Mouse (Mus musculus) embryonic facial prominence, embryonic 11.5 days (tissue): ENCODE results near the gene Ehd4. TPM values are rescaled to one million over a fixed set of nuclear protein-coding genes. Genes with fewer than 3 reads are reported as not detected.

Experiments
- ATAC-seq: fragments of 200-750 bp; cut with Nextera tagmentation; replicated peaks from 2 replicates; pipeline ENCODE4 v1.8.0; 2017; ENCODE audit warnings: low read depth; ENCODE audit not compliant: insufficient number of reproducible peaks, low FRiP score, low TSS enrichment
- DNase-seq: peaks from one replicate; pipeline ENCODE4 v3.0.0-alpha.2; 2015; ENCODE audit warnings: low spot score
- H3K27ac ChIP-seq: fragments of 300-500 bp; sonication (generic); replicated peaks from 2 replicates; pipeline ENCODE4 v1.5.1; 2014; ENCODE audit warnings: mild to moderate bottlenecking, low read depth, low read length, control low read depth
- H3K27me3 ChIP-seq: fragments of 300-500 bp; sonication (generic); 2 replicates; pipeline ENCODE4 v1.6.1; 2014; ENCODE audit warnings: mild to moderate bottlenecking, low read length, moderate library complexity, mixed read lengths; ENCODE audit not compliant: control insufficient read depth, insufficient read depth
- H3K36me3 ChIP-seq: fragments of 300-500 bp; sonication (generic); replicated peaks from 2 replicates; pipeline ENCODE4 v1.6.1; 2014; ENCODE audit warnings: low read depth, mild to moderate bottlenecking, low read length, moderate library complexity, mixed read lengths; ENCODE audit not compliant: control insufficient read depth, insufficient read depth
- H3K4me1 ChIP-seq: fragments of 300-500 bp; sonication (generic); 2 replicates; pipeline ENCODE4 v1.6.1; 2014; ENCODE audit warnings: low read length, mixed read lengths; ENCODE audit not compliant: control insufficient read depth, insufficient read depth
- H3K4me2 ChIP-seq: fragments of 300-500 bp; sonication (generic); 2 replicates; pipeline ENCODE4 v1.6.1; 2014; ENCODE audit warnings: low read depth, mild to moderate bottlenecking, control low read depth, low read length, moderate library complexity
- H3K4me3 ChIP-seq: fragments of 300-500 bp; sonication (generic); 2 replicates; pipeline ENCODE4 v1.5.1; 2014; ENCODE audit warnings: low read depth, low read length, control low read depth
- H3K9ac ChIP-seq: fragments of 300-500 bp; sonication (generic); replicated peaks from 2 replicates; pipeline ENCODE4 v1.6.1; 2014; ENCODE audit warnings: mild to moderate bottlenecking, control low read depth, low read length
- H3K9me3 ChIP-seq: fragments of 300-500 bp; sonication (generic); replicated peaks from 2 replicates; pipeline ENCODE4 v1.6.1; 2016; ENCODE audit warnings: mild to moderate bottlenecking, low read length, inconsistent platforms, mixed read lengths; ENCODE audit not compliant: control insufficient read depth
- WGBS: fragments of 180-500 bp; shearing (Covaris S2); extraction: QIAGEN DNeasy Blood & Tissue Kit; methylation state at CpG from one replicate; pipeline ENCODE4 v1.1.7; 2014; 5-methylcytosine and 5-hydroxymethylcytosine counted together
- polyA plus RNA-seq: library from polyadenylated mRNA; unstranded; fragments of >200 nt; fragmentation: Nextera tagmentation; extraction: Ambion mirVana; gene quantifications from 2 replicates; pipeline ENCODE4 v1.2.1, GENCODE M21; 2014

Gene Ehd4
- polyA plus RNA-seq, 1 experiment from 2014 or later = 11.9 TPM

GRCm38 (mm10) chr2:120086038-120086437, 68.4 kb downstream of the Ehd4 start:
- no peaks in the 10 kb centered on the region for H3K9me3 ChIP-seq
- H3K27me3 ChIP-seq = no peaks in the 10 kb centered on the region
- H3K4me2 ChIP-seq = no peak overlapping the region
- 93% methylated on average over 3 of the region's 3 CpGs for WGBS
- H3K9ac ChIP-seq = no peak overlapping the region
- DNase-seq (no peak), ATAC-seq (no peak)
- H3K4me1 ChIP-seq = no peaks in the 10 kb centered on the region
- H3K36me3 ChIP-seq = no peaks in the 10 kb centered on the region
- no peak overlapping the region for H3K4me3 ChIP-seq
- no peak overlapping the region for H3K27ac ChIP-seq

GRCm38 (mm10) chr2:120084593-120085361, 69.6 kb downstream of the Ehd4 start:
- Histone ChIP-seq H3K27ac (no peak overlapping the region), H3K36me3 (no peaks in the 10 kb centered on the region), H3K9ac (no peak overlapping the region), H3K27me3 (no peaks in the 10 kb centered on the region), H3K9me3 (no peaks in the 10 kb centered on the region), H3K4me1 (no peaks in the 10 kb centered on the region), H3K4me3 (no peak overlapping the region), H3K4me2 (no peak overlapping the region)
- ATAC-seq = no peak
- 80% methylated on average over 14 of the region's 14 CpGs for WGBS
- no peak for DNase-seq

- Histone ChIP-seq H3K27me3 (peaks cover 1% of the 10 kb centered on the region; the same call in 1 of the 2 replicates), H3K9ac (no peak overlapping the region), H3K27ac (no peak overlapping the region), H3K4me2 (no peak overlapping the region), H3K36me3 (no peaks in the 10 kb centered on the region), H3K4me1 (no peaks in the 10 kb centered on the region), H3K4me3 (no peak overlapping the region), H3K9me3 (no peaks in the 10 kb centered on the region)
- ATAC-seq = no peak
- DNase-seq = no peak
- WGBS = 65% methylated on average over 2 of the region's 2 CpGs
Measured at GRCm38 (mm10) chr2:120082416-120082815, 72.0 kb downstream of the Ehd4 start.

GRCm38 (mm10) chr2:120076076-120076705, 78.2 kb downstream of the Ehd4 start:
- peak; percentile 74 for DNase-seq
- Histone ChIP-seq H3K27ac (no peak overlapping the region), H3K4me2 (peak overlapping the region; percentile 67), H3K27me3 (peaks cover 17% of the 10 kb centered on the region), H3K9me3 (no peaks in the 10 kb centered on the region), H3K4me3 (peak overlapping the region; percentile 30), H3K4me1 (peaks cover 6% of the 10 kb centered on the region; the same call in 1 of the 2 replicates), H3K9ac (0 out of 2 replicates have a peak overlapping the region, but pooled peaks have one; percentile 9), H3K36me3 (no peaks in the 10 kb centered on the region)
- WGBS = 1% methylated on average over 36 of the region's 36 CpGs
- peak; percentile 34; the same call in 1 of the 2 replicates for ATAC-seq

- H3K27me3 ChIP-seq = peaks cover 17% of the 10 kb centered on the region
- ATAC-seq (no peak), DNase-seq (no peak)
- H3K4me1 ChIP-seq = peaks cover 6% of the 10 kb centered on the region
- H3K4me3 ChIP-seq = no peak overlapping the region
- no peak overlapping the region for H3K27ac ChIP-seq
- H3K36me3 ChIP-seq = no peaks in the 10 kb centered on the region
- H3K9ac ChIP-seq = no peak overlapping the region
- H3K9me3 ChIP-seq = no peaks in the 10 kb centered on the region
- WGBS = 84% methylated on average over 4 of the region's 4 CpGs
- H3K4me2 ChIP-seq = no peak overlapping the region
Measured at GRCm38 (mm10) chr2:120074096-120074495, 80.3 kb downstream of the Ehd4 start.

- no peak for ATAC-seq
- no peaks in the 10 kb centered on the region for H3K27me3 ChIP-seq
- H3K4me1 ChIP-seq = no peaks in the 10 kb centered on the region; the same call in 1 of the 2 replicates
- WGBS = 67% methylated on average over 8 of the region's 8 CpGs
- no peak overlapping the region for H3K4me3 ChIP-seq
- no peaks in the 10 kb centered on the region for H3K36me3 ChIP-seq
- no peak overlapping the region for H3K4me2 ChIP-seq
- DNase-seq = no peak
- H3K9me3 ChIP-seq = no peaks in the 10 kb centered on the region
- no peak overlapping the region for H3K9ac ChIP-seq
- no peak overlapping the region for H3K27ac ChIP-seq
Measured at GRCm38 (mm10) chr2:120069466-120069990, 84.9 kb downstream of the Ehd4 start.

- Histone ChIP-seq H3K27ac (no peak overlapping the region), H3K4me1 (no peaks in the 10 kb centered on the region; the same call in 1 of the 2 replicates), H3K9me3 (no peaks in the 10 kb centered on the region), H3K36me3 (no peaks in the 10 kb centered on the region), H3K4me2 (no peak overlapping the region), H3K27me3 (no peaks in the 10 kb centered on the region), H3K9ac (no peak overlapping the region), H3K4me3 (no peak overlapping the region)
- ATAC-seq (peak; percentile 49; the same call in 1 of the 2 replicates), DNase-seq (peak; percentile 67)
- WGBS = 35% methylated on average over 16 of the region's 16 CpGs
Measured at GRCm38 (mm10) chr2:120068555-120069465, 85.6 kb downstream of the Ehd4 start.
